Mouse (Mus musculus) spleen, adult 18-20 months (tissue): Measurements from ENCODE around the gene Mdm2.

Experiments
- DNase-seq, 2 experiments: peaks; one replicate each; pipeline ENCODE4 v3.0.0; 2022; ENCODE audit warnings: mixed read lengths in 2 of 2

The Mdm2 gene

GRCm38 (mm10) chr10:117695027-117695426 is 15.5 kb downstream of the Mdm2 start:
- DNase-seq = no peak

GRCm38 (mm10) chr10:117694255-117694953 is 16.2 kb downstream of the Mdm2 start:
- no peak for DNase-seq

DNA sequence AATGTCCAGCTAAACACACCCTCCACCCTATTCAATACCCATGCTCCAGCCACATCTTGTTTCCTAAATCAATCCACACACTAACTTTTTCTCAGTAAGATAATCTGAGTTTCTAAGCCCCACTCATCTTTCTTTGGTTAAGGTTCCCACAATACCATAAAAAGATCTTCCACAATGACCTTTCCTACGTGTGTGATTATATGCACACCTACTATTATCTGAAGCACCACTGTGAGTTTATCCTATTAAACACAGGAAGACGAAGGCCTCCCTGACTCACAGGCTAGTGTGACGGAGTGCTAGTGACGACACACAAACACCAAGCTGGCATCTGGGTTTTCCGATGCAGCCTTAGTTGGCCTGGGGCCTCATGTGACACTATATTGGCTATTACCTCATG is 17.6 kb downstream of the Mdm2 start:
- DNase-seq = no peak

DNA sequence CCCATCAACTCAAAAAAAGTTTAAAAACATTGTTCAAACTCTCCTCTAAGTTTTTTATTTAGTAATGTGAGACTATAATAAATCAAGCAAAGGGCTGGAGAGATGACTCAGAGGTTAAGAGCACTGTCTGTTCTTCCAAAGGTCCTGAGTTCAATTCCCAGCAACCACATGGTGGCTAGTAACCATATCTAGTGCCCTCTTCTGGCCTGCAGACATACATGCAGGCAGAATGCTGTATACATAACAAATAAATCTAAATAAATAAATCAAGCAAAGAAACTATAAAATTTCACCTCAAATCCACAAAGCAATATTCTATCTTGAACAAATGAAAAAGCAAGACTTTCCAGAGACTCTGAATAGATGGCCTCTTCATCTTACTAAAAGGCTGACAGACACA is 18.4 kb downstream of the Mdm2 start:
- no peak for DNase-seq

DNA sequence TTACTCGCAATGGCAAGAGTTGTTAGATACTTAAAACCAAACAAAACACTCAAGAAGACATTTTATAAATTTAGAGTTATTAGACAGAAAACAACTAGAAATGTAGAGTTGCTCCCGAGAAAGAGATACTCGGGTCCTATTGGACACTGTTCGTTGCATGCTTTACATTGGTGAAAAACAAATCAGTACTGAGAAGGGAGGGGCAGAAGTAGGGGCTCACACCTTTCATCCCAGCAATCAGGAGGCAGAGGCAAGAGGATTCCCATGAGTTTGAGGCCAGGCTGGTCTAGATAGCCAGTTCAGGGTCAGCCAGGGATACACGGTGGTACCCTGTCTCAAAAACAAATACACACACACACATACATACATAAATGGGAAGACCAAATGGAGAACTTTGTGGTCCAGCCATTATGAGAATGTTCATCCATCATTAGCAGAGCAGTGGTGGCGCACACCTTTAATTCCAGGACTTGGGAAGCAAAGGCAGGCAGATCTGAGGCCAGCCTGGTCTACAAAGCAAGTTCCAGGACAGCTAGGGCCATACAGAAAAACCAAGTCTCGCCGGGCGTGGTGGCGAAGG is 19.1 kb downstream of the Mdm2 start:
- no peak for DNase-seq

DNA sequence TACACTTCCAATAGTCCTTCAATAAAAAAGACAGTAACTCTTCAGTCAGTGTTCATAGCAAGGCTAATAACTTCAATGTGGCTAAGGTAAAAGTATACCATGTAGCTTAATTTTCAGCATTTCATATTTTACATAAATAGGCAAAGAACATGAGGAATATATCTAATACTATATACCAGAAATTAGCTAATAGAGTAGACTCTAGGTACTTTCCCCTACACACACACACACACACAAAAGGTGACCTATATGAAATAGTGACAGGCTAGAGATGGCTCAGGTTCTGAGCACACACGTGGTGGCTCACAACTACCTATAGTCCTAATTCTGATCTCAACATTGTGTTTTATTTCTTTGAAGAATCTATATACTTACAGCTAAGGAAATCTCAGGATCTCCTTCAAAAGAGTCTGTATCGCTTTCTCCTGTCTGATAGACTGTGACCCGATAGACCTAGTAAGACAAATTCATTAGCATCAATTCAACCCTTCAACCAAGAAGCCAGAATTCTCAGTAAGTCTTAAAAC is 19.7 kb downstream of the Mdm2 start:
- no peak for DNase-seq

GRCm38 (mm10) chr10:117690101-117690352 is 20.5 kb downstream of the Mdm2 start:
- no peak for DNase-seq

GRCm38 (mm10) chr10:117689297-117690100 is 21.1 kb downstream of the Mdm2 start:
- DNase-seq = no peak

DNA sequence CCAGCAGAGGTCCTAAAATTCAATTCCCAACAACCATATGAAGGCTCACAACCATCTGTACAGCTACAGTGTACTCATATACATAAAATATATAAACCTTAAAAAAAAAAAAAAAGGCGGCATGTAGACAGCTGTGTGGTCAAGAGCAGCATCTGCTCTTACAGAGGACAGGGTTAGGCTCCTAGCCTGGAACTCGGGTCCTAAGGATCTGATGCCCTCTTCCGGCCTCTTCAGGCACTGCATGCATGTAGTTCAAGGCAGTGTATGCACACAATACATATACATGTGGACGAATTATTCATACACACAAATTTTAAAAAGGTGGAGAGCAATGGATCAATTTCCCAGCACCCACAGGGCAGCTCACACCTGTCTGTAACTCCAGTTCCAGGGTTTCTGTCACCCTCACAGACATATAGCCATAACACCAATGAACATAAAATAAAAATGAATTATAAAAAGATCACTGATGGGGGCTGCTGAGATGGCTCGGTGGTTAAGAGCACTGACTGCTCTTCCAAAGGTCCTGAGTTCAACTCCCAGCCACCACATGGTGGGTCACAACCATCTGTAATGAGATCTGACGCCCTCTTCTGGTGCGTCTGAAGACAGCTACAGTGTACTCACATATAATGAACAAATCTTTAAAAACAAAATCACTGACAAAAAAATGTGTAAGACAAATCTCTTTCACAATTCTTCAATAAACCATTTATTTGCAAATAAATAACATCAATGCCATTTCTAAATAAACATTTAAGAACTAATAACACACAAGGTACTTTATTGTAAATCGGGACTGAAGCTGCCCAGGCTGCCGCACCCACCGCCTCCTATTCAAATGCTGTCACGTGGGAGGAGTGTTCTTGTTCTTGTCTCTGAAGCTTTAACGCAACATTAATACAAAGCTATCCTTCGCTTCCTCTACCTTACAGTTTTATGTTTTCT is 22.1 kb downstream of the Mdm2 start:
- DNase-seq = peak in 1 of 2 experiments; percentile 18

GRCm38 (mm10) chr10:117687577-117687976 is 23.0 kb downstream of the Mdm2 start:
- DNase-seq = no peak

- DNase-seq = no peak
Observed at GRCm38 (mm10) chr10:117687018-117687417, 23.5 kb downstream of the Mdm2 start.

- no peak for DNase-seq
Observed at GRCm38 (mm10) chr10:117685849-117686591, 24.5 kb downstream of the Mdm2 start.

- no peak for DNase-seq
Observed at GRCm38 (mm10) chr10:117685171-117685848, 25.2 kb downstream of the Mdm2 start.

DNA sequence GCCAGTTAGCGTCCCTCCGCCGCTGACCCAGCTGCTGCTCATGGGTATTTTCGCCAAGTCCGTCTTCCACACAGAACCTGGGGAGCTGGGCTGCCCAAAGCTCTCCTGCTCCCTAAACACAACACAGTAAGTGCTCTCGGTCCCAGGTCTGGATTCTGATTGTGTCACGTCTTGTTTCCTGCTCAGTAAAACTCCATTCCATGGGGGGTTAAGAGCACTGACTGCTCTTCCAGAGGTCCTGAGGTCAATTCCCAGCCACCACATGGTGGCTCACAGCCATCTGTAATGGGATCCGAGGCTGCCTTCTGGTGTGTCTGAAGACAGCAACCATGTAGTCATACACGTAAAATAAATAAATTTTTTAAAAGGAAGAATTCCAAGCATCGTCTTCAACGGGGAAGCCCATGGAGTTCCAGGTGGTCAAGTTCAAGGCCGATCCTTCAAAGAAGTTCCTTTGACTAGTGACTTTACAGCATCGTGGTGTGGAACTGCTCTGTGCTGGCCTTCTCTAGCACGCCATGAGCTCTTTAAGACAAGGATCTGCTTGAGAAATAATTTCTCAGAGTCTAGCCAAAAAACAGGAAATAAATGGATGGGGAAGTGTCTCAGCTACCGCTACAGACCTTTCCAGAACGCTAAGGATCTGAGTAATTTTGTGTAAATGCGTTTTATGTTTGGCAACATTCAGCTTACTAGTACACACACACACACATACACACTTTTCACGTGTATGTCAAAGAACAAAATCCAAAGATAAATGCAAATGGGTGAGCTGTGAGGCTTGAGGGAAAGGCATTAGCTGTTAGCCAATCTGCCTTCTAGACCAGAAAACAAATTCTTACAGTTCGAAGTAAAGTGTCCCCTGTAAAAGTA is 26.0 kb downstream of the Mdm2 start:
- no peak for DNase-seq

DNA sequence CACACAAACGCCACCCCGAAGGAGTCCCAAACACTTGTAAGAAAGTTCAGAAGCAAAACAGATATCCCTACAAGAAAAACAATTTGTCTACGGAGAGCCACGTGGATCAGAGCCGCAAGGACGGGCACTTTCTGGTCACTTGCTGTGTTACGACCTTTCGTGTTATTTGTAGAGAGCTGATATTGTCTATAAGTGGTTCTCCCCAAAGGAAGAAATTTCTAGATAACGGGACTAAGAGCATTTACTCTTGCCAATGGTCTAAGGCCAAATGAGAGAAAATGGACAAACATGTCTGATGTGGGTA is 26.9 kb downstream of the Mdm2 start:
- no peak for DNase-seq

GRCm38 (mm10) chr10:117682858-117683733 is 27.5 kb downstream of the Mdm2 start:
- no peak for DNase-seq

DNA sequence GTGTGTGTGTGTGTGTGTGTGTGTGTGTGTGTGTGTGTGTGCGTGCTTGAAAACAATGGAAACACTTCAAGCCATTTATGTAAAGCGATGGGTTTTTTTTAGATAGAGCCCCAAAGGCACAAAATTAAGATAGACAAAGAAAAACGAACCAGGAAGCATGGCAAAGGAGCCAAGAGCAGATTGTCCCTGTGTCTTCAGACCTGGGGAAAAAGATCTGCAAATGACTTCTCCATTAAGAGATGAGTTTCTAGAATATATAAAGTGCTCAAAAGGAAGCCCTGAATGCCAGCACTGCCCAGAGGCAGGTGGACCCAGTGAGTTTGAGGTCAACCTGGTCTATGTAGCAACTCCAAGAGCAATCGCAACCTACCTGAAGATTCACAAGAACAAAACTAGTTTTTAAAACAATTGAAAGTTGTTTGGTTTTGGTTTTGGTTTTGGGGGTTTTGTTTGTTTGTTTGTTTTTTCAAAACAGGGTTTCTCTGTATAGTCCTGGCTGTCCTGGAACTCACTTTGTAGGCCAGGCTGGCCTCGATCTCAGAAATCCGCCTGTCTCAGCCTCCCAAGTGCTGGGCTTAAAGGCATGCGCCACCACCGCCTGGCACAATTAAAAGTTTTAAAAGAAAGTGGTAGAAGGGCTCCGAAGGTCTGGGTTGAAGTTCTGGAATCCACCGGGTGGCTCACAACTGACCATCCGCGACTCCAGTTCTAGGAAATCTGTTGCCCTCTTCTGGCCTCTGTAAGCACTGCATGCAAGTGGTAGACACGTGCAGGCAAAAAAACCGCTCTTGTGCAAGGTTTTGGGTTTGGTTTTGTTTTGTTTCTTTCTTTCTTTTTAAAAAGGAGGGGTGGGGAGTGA is 28.3 kb downstream of the Mdm2 start:
- DNase-seq = no peak

DNA sequence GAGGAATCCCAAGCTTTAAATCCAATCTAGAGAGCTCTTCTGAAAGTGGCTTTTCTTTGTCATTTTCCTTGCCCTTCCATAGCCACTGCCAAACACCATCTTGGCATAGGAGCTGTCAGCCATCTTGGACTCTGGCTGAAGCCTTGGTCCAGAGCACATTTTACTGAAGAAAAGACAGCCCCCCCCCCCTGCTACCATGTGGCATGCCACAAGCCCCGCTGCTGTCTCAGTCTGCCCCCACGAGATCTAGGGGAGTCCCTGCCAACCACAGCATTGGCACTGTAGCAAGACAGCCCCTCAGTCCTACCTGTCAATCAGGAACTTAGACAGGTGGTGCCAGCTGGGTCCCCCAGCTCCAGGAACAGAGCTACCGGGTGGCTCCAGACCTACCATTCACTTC is 29.0 kb downstream of the Mdm2 start:
- no peak for DNase-seq
